Comparison of ENCODE assay signal across 17 mouse cellular contexts in the genomic region with DNA sequence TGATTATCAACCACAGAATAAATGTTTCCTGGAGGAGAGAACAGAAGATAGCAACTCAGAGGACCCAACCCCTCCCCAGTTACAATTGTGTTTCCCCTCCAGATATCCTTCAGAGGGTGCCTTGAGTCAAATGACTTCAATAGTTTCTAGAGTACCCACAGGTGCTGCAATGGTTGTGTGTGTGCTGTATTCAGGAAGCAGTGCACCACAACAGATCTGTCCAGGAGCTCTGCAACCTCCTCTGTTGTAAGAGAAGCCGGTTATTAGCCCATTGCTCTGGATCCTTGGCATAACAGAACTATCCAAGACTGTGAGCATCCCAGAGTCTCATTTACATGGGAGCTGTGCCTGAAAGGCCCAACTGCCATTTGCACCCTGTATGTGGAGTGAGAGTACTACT.
"Had no signal": no experiment of that assay in that cellular context is flagged by ENCODE, and none has a peak within 500 bp of the region (broad histone marks: within the 10 kb centered on the region; RNA-seq: fewer than 3 reads in every experiment).

No protein-coding gene starts in this region.

- H3K36me3 ChIP-seq: midbrain, embryonic 10.5 days; midbrain, embryonic 12.5 days; neural tube, embryonic 12.5 days; stomach, embryonic 15.5 days had no signal

- DNase-seq: lung, adult 18-20 months; lung, embryonic 14.5 days; lung, postnatal 10 days; lung, postnatal 4 days; midbrain, embryonic 14.5 days; right cerebral cortex, postnatal 14 days; thymus, adult 2 months; thymus, postnatal 25 days; thymus, postnatal 4 days had no signal

- H3K4me3 ChIP-seq: midbrain, embryonic 10.5 days; midbrain, embryonic 12.5 days; myocyte; neural tube, embryonic 12.5 days; stomach, embryonic 15.5 days had no signal

- ATAC-seq: midbrain, embryonic 16.5 days had no signal

- H3K27me3 ChIP-seq: midbrain, embryonic 12.5 days; neural tube, embryonic 12.5 days; stomach, embryonic 15.5 days had no signal

- H3K9me3 ChIP-seq: midbrain, embryonic 10.5 days; midbrain, embryonic 12.5 days; neural tube, embryonic 12.5 days; stomach, embryonic 15.5 days had no signal

- H3K4me2 ChIP-seq: lung, embryonic 14.5 days; midbrain, embryonic 12.5 days; neural tube, embryonic 12.5 days; stomach, embryonic 15.5 days had no signal

- H3K4me1 ChIP-seq: midbrain, embryonic 10.5 days; midbrain, embryonic 12.5 days; neural tube, embryonic 12.5 days; stomach, embryonic 15.5 days had no signal

- H3K9ac ChIP-seq: liver, embryonic 14.5 days; lung, embryonic 14.5 days; midbrain, embryonic 12.5 days; neural tube, embryonic 12.5 days; stomach, embryonic 15.5 days had no signal

- H3K27ac ChIP-seq: liver, embryonic 14.5 days; midbrain, embryonic 10.5 days; midbrain, embryonic 12.5 days; neural tube, embryonic 12.5 days; stomach, embryonic 15.5 days; stomach, postnatal 0 days had no signal
